Mouse (Mus musculus) megakaryocyte progenitor cell, adult 5-6 weeks (primary cell): ENCODE measurements around the gene Pdcd1lg2. TPM values are rescaled to one million over a fixed set of nuclear protein-coding genes. Genes with fewer than 3 reads are reported as not detected.

Source experiments
- total RNA-seq, 2 experiments: library from RNA; stranded (forward) in 1 of 2; stranded (reverse) in 1 of 2; fragments of 157-497, 149-512 nt in 1 of 2; fragments of 200-1000 nt in 1 of 2; gene quantifications; 2 replicates each; pipeline versions ENCODE4 v1.2.3 to v1.2.4; 2015 to 2017

The Pdcd1lg2 gene
- total RNA-seq, 2 experiments from 2014 or later, result not detected

Other genes with a start within 250 kb of the Pdcd1lg2 start
- 41.2 and 41.7 TPM in 2 replicates for gene Jak2, start 159.1 kb upstream of the Pdcd1lg2 start, total RNA-seq (2015)
- gene Jak2, start 159.1 kb upstream of the Pdcd1lg2 start, total RNA-seq (2017), result 36.7 and 43.8 TPM in 2 replicates
- 2.3 and 3.7 TPM in 2 replicates for gene Insl6, start 85.6 kb upstream of the Pdcd1lg2 start, total RNA-seq (2015)
- gene Insl6, start 85.6 kb upstream of the Pdcd1lg2 start, total RNA-seq (2017), result 1.1 and 1.7 TPM in 2 replicates
- not detected in 2 replicates for gene Rln1, start 76.2 kb upstream of the Pdcd1lg2 start, total RNA-seq (2015)
- gene Rln1, start 76.2 kb upstream of the Pdcd1lg2 start, total RNA-seq (2017), result not detected in 2 replicates
- gene Plgrkt, start 43.5 kb upstream of the Pdcd1lg2 start, total RNA-seq (2015), result 76.3 and 104 TPM in 2 replicates
- gene Plgrkt, start 43.5 kb upstream of the Pdcd1lg2 start, total RNA-seq (2017), result 69.7 and 79.1 TPM in 2 replicates
- 7.7 and 12.5 TPM in 2 replicates for gene Cd274, start 43.5 kb upstream of the Pdcd1lg2 start, total RNA-seq (2015)
- gene Cd274, start 43.5 kb upstream of the Pdcd1lg2 start, total RNA-seq (2017), result 4.3 and 5.8 TPM in 2 replicates
- gene Ric1, start 111.4 kb downstream of the Pdcd1lg2 start, total RNA-seq (2015), result 14.1 and 19.0 TPM in 2 replicates
- gene Ric1, start 111.4 kb downstream of the Pdcd1lg2 start, total RNA-seq (2017), result 20.5 and 21.6 TPM in 2 replicates
- gene Ermp1, start 237.5 kb downstream of the Pdcd1lg2 start, total RNA-seq (2015), result 37.3 and 42.5 TPM in 2 replicates
- 44.8 and 51.3 TPM in 2 replicates for gene Ermp1, start 237.5 kb downstream of the Pdcd1lg2 start, total RNA-seq (2017)